Mouse (Mus musculus): ENCODE results near the gene Ten1.

DNA sequence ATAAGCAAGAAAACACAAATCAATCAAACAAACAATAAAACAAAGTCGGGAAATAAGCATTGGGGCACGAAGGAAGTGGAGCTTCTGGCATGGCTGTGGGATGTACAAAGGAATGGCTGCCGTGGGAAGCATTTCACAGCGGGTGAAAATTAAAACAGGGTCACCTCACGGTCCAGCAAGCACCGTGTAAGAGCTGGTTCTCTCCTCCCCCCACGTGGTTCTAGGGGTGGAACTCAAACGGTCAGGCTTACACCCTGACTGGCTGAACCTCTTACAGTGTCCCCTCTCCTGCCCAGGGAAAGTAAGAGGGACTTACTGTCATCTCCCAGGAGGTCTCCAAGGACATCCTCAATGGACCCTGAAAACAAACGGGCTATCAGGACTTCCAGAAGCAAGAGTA is 35.7 kb upstream of the Ten1 start:
- TF ChIP-seq CTCF (IDR thresholded peaks at IDR 0.05; ENCODE audit: low read depth), result no peak
- TF ChIP-seq EP300 (IDR thresholded peaks at IDR 0.05; ENCODE audit: low read depth), result no peak
